Mouse (Mus musculus): ENCODE measurements at regions not wholly inside any gene's neighbourhood (a gene's known extent, or its start where the extent isn't known, plus 50 kb on each side); places are given as distances from the start of the nearest gene placed in this dataset.

- no peak for TF ChIP-seq CTCF (IDR thresholded peaks at IDR 0.05; ENCODE audit: insufficient read depth, low read length)
- no peak for TF ChIP-seq POLR2A (IDR thresholded peaks at IDR 0.05; ENCODE audit: borderline replicate concordance, extremely low read depth, low read depth, low read length)
These were observed 385.0 kb upstream of the Xylt1 start for GRCm38 (mm10) chr7:116995770-116996169.

Measured in lung, adult 2 months (tissue).